Comparison of ENCODE assay signal across 12 mouse cellular contexts in genomic region chr2:68385654-68386312, GRCm38 (mm10).
DNase-seq lines count a peak whose midpoint lies in the region; ATAC-seq and TF ChIP-seq lines count a peak whose summit lies in the region.
"Had no signal": no experiment of that assay in that cellular context is flagged by ENCODE, and none has a peak within 500 bp of the region (broad histone marks: within the 10 kb centered on the region; RNA-seq: fewer than 3 reads in every experiment).

No protein-coding gene starts in this region.

- H3K4me1 ChIP-seq in heart, embryonic 10.5 days = peaks cover 55% of the 10 kb centered on the region
- H3K4me1 ChIP-seq in heart, adult 2 months (ENCODE audit: control insufficient read depth, insufficient read depth, low read length) = peaks cover 5% of the 10 kb centered on the region
- peaks cover 30% of the 10 kb centered on the region for H3K4me1 ChIP-seq in midbrain, embryonic 11.5 days (ENCODE audit: control insufficient read depth, insufficient read depth, low read length)
- no peaks in the 10 kb centered on the region for H3K4me1 ChIP-seq in midbrain, embryonic 16.5 days (ENCODE audit: control insufficient read depth, insufficient read depth, low read length)
- peaks cover 12% of the 10 kb centered on the region; the same call in 1 of the 2 replicates for H3K4me1 ChIP-seq in stomach, embryonic 14.5 days (ENCODE audit: control insufficient read depth, insufficient read depth, low read length)

- no peak overlapping the region for H3K4me3 ChIP-seq in heart, embryonic 10.5 days
- no peak overlapping the region for H3K4me3 ChIP-seq in heart, adult 2 months
- H3K4me3 ChIP-seq in midbrain, embryonic 11.5 days (ENCODE audit: low read depth, low read length) = no peak overlapping the region
- H3K4me3 ChIP-seq in midbrain, embryonic 16.5 days (ENCODE audit: low read depth, low read length) = no peak overlapping the region
- H3K4me3 ChIP-seq in stomach, embryonic 14.5 days (ENCODE audit: low read depth, low read length) = no peak overlapping the region
- H3K4me3 ChIP-seq: forebrain, embryonic 13.5 days; megakaryocyte, embryonic 14.5 days had no signal

- no peak for TF ChIP-seq CTCF in heart, adult 2 months (IDR thresholded peaks at IDR 0.05)

- no peak overlapping the region for H3K9ac ChIP-seq in heart, adult 2 months (ENCODE audit: low read depth, low read length)
- H3K9ac ChIP-seq in midbrain, embryonic 11.5 days (ENCODE audit: low read length) = no peak overlapping the region
- H3K9ac ChIP-seq in midbrain, embryonic 16.5 days (ENCODE audit: low read depth, low read length) = no peak overlapping the region
- H3K9ac ChIP-seq in stomach, embryonic 14.5 days (replicated peaks; ENCODE audit: low read depth, low read length) = no peak overlapping the region
- H3K9ac ChIP-seq: forebrain, embryonic 13.5 days; liver, embryonic 14.5 days had no signal

- intact Hi-C loops in heart, adult 2 months (cut with DNase I) = no loop called here

- peaks cover 32% of the 10 kb centered on the region for H3K36me3 ChIP-seq in heart, embryonic 10.5 days
- peaks cover 2% of the 10 kb centered on the region; the same call in 1 of the 2 replicates for H3K36me3 ChIP-seq in heart, adult 2 months (ENCODE audit: control insufficient read depth, insufficient read depth, low read length)
- H3K36me3 ChIP-seq in midbrain, embryonic 11.5 days (ENCODE audit: control insufficient read depth, insufficient read depth, low read length) = no peaks in the 10 kb centered on the region
- H3K36me3 ChIP-seq in midbrain, embryonic 16.5 days (ENCODE audit: control insufficient read depth, insufficient read depth, low read length) = no peaks in the 10 kb centered on the region
- H3K36me3 ChIP-seq in stomach, embryonic 14.5 days (ENCODE audit: control insufficient read depth, insufficient read depth, low read length) = no peaks in the 10 kb centered on the region; the same call in 1 of the 2 replicates

- 0 out of 2 replicates have a peak, but pooled peaks cover 2% of the 10 kb centered on the region for H3K79me2 ChIP-seq in heart, adult 2 months (replicated peaks; ENCODE audit: control insufficient read depth, insufficient read depth, low read length)

- TF ChIP-seq POLR2A in heart, adult 2 months (IDR thresholded peaks at IDR 0.05; ENCODE audit: insufficient read depth, low read depth, low read length) = no peak

- DNase-seq in heart, embryonic 10.5 days (ENCODE audit: low spot score) = no peak
- no peak for DNase-seq in heart, adult 2 months
- peak; percentile 94 for DNase-seq in midbrain, embryonic 11.5 days (ENCODE audit: low spot score, missing footprints)
- peak; percentile 37 for DNase-seq in adrenal gland, postnatal 25 days
- no peak for DNase-seq in right cerebral cortex, postnatal 25 days
- DNase-seq: gastrocnemius, postnatal 25 days; kidney, postnatal 36 days had no signal

- H3K27ac ChIP-seq in heart, embryonic 10.5 days = 0 out of 2 replicates have a peak overlapping the region, but pooled peaks have one; percentile 31
- H3K27ac ChIP-seq in heart, adult 2 months = no peak overlapping the region
- H3K27ac ChIP-seq in midbrain, embryonic 11.5 days (ENCODE audit: low read depth, low read length) = no peak overlapping the region
- no peak overlapping the region for H3K27ac ChIP-seq in midbrain, embryonic 16.5 days (ENCODE audit: low read length)
- H3K27ac ChIP-seq in stomach, embryonic 14.5 days (ENCODE audit: low read length) = peak overlapping the region; percentile 70
- H3K27ac ChIP-seq: forebrain, embryonic 13.5 days; liver, embryonic 14.5 days had no signal

- H3K27me3 ChIP-seq in heart, embryonic 10.5 days (ENCODE audit: insufficient read depth, poor library complexity, severe bottlenecking) = no peaks in the 10 kb centered on the region
- H3K27me3 ChIP-seq in heart, adult 2 months (ENCODE audit: control insufficient read depth, insufficient read depth, low read length) = no peaks in the 10 kb centered on the region
- no peaks in the 10 kb centered on the region for H3K27me3 ChIP-seq in midbrain, embryonic 11.5 days (ENCODE audit: control insufficient read depth, insufficient read depth, low read length)
- no peaks in the 10 kb centered on the region for H3K27me3 ChIP-seq in midbrain, embryonic 16.5 days (ENCODE audit: control insufficient read depth, insufficient read depth, low read depth, low read length)
- no peaks in the 10 kb centered on the region for H3K27me3 ChIP-seq in stomach, embryonic 14.5 days (ENCODE audit: control insufficient read depth, insufficient read depth, low read length)
- H3K27me3 ChIP-seq: forebrain, embryonic 13.5 days; megakaryocyte, embryonic 14.5 days had no signal

- no peak overlapping the region for H3K4me2 ChIP-seq in midbrain, embryonic 11.5 days
- H3K4me2 ChIP-seq in midbrain, embryonic 16.5 days (ENCODE audit: low read length) = no peak overlapping the region
- H3K4me2 ChIP-seq in stomach, embryonic 14.5 days (replicated peaks; ENCODE audit: low read depth, low read length) = no peak overlapping the region
- H3K4me2 ChIP-seq: forebrain, embryonic 13.5 days had no signal

- peak; percentile 74 for ATAC-seq in midbrain, embryonic 11.5 days (ENCODE audit: low FRiP score)
- no peak for ATAC-seq in midbrain, embryonic 16.5 days
- peak; percentile 60 for ATAC-seq in stomach, embryonic 14.5 days (ENCODE audit: insufficient number of reproducible peaks, insufficient read depth, low FRiP score, low read depth)
- ATAC-seq: forebrain, embryonic 13.5 days had no signal

- no peaks in the 10 kb centered on the region for H3K9me3 ChIP-seq in heart, embryonic 10.5 days
- H3K9me3 ChIP-seq in midbrain, embryonic 11.5 days (ENCODE audit: control insufficient read depth, low read length) = no peaks in the 10 kb centered on the region
- no peaks in the 10 kb centered on the region for H3K9me3 ChIP-seq in midbrain, embryonic 16.5 days (replicated peaks; ENCODE audit: control insufficient read depth, low read length, poor library complexity, severe bottlenecking)
- no peaks in the 10 kb centered on the region for H3K9me3 ChIP-seq in stomach, embryonic 14.5 days (ENCODE audit: control insufficient read depth, low read depth, low read length)
- H3K9me3 ChIP-seq: forebrain, embryonic 13.5 days; megakaryocyte, embryonic 14.5 days had no signal

- no peak for TF ChIP-seq EP300 in heart, adult 2 months (IDR thresholded peaks at IDR 0.05; ENCODE audit: insufficient read depth, low read depth, low read length)

- 79% methylated on average over 9 of the region's 9 CpGs for WGBS in heart, embryonic 10.5 days
- 87% methylated on average over 9 of the region's 9 CpGs for WGBS in heart, adult 2 months
- 64% methylated on average over 9 of the region's 9 CpGs for WGBS in midbrain, embryonic 11.5 days
- WGBS in midbrain, embryonic 16.5 days = 60% methylated on average over 9 of the region's 9 CpGs
- 62% methylated on average over 9 of the region's 9 CpGs for WGBS in stomach, embryonic 14.5 days

Comparison
In these comparisons a context has a peak if more than half of its experiments do, and no peak if none do; other contexts are left out.
1. H3K27ac ChIP-seq: peak in heart, embryonic 10.5 days (single experiment) and stomach, embryonic 14.5 days (single experiment); none in heart, adult 2 months (single experiment), midbrain, embryonic 11.5 days (single experiment) and midbrain, embryonic 16.5 days (single experiment).
2. DNase-seq: peak in midbrain, embryonic 11.5 days (single experiment) and adrenal gland, postnatal 25 days (single experiment); none in heart, embryonic 10.5 days (single experiment), heart, adult 2 months (0 of 2) and right cerebral cortex, postnatal 25 days (single experiment).